10 mouse cellular contexts compared by ENCODE assay signal in genomic region chr16:33999388-33999787, GRCm38 (mm10). TPM values are rescaled to one million over a fixed set of nuclear protein-coding genes. Genes with fewer than 3 reads are reported as not detected.
A peak's percentile ranks its signal among the peaks of the same experiment; 100 is the strongest.
DNase-seq lines count a peak whose midpoint lies in the region; ATAC-seq lines count a peak whose summit lies in the region.
"Had no signal": no experiment of that assay in that cellular context is flagged by ENCODE, and none has a peak within 500 bp of the region (broad histone marks: within the 10 kb centered on the region; RNA-seq: fewer than 3 reads in every experiment).

No protein-coding gene starts in this region.

- H3K27me3 ChIP-seq in hindbrain, embryonic 10.5 days (ENCODE audit: insufficient read depth, poor library complexity, severe bottlenecking): no peaks in the 10 kb centered on the region
- H3K27me3 ChIP-seq in hindbrain, embryonic 12.5 days: no peaks in the 10 kb centered on the region
- H3K27me3 ChIP-seq: embryonic facial prominence, embryonic 13.5 days had no signal

- H3K9me3 ChIP-seq in hindbrain, embryonic 10.5 days: no peaks in the 10 kb centered on the region
- H3K9me3 ChIP-seq in hindbrain, embryonic 12.5 days (replicated peaks): no peaks in the 10 kb centered on the region
- H3K9me3 ChIP-seq: embryonic facial prominence, embryonic 13.5 days; limb, embryonic 12.5 days had no signal

- no peaks in the 10 kb centered on the region; the same call in 1 of the 2 replicates for H3K4me1 ChIP-seq in hindbrain, embryonic 10.5 days (replicated peaks)
- H3K4me1 ChIP-seq in hindbrain, embryonic 12.5 days: peaks cover 10% of the 10 kb centered on the region

- H3K4me2 ChIP-seq in hindbrain, embryonic 12.5 days (replicated peaks): no peak overlapping the region
- H3K4me2 ChIP-seq: embryonic facial prominence, embryonic 13.5 days; limb, embryonic 12.5 days had no signal

- H3K36me3 ChIP-seq in hindbrain, embryonic 10.5 days: no peaks in the 10 kb centered on the region
- no peaks in the 10 kb centered on the region for H3K36me3 ChIP-seq in hindbrain, embryonic 12.5 days
- H3K36me3 ChIP-seq: embryonic facial prominence, embryonic 13.5 days; limb, embryonic 12.5 days had no signal

- peak; percentile 26 for DNase-seq in hindbrain, embryonic 10.5 days (ENCODE audit: low spot score)
- DNase-seq in A20 (ENCODE audit: low read depth, low spot score) (peak; percentile 41), R1 (ENCODE audit: low read depth, low spot score) (peak; percentile 71)
- DNase-seq in embryo, embryonic 11 days: peak; percentile 63
- peak; percentile 60 to 78 for DNase-seq in kidney, postnatal 25 days
- DNase-seq in naive thymus-derived CD4-positive, alpha-beta T cell, adult 2 months (ENCODE audit: low read depth): peak; percentile 43

- 37% methylated on average over 3 of the region's 3 CpGs for WGBS in hindbrain, embryonic 10.5 days
- 33% methylated on average over 3 of the region's 3 CpGs for WGBS in hindbrain, embryonic 12.5 days

- no peak overlapping the region for H3K27ac ChIP-seq in hindbrain, embryonic 10.5 days
- no peak overlapping the region for H3K27ac ChIP-seq in hindbrain, embryonic 12.5 days
- H3K27ac ChIP-seq: embryonic facial prominence, embryonic 13.5 days; limb, embryonic 12.5 days had no signal

- H3K9ac ChIP-seq in hindbrain, embryonic 12.5 days: no peak overlapping the region
- H3K9ac ChIP-seq: embryonic facial prominence, embryonic 13.5 days; limb, embryonic 12.5 days had no signal

- no peak for ATAC-seq in hindbrain, embryonic 12.5 days (ENCODE audit: low FRiP score)
- no peak for ATAC-seq in monocyte, adult 5-6 weeks (replicated peaks; ENCODE audit: insufficient number of reproducible peaks, low FRiP score, low TSS enrichment, poor library complexity, severe bottlenecking)

- no peak overlapping the region for H3K4me3 ChIP-seq in hindbrain, embryonic 10.5 days
- no peak overlapping the region for H3K4me3 ChIP-seq in hindbrain, embryonic 12.5 days
- H3K4me3 ChIP-seq: embryonic facial prominence, embryonic 13.5 days; limb, embryonic 12.5 days had no signal

RNA-seq across cellular contexts. Expression of gene Umps, which starts 32.5 kb away (rescaled TPM):
- 63.8 and 87.1 TPM in 2 replicates for polyA plus RNA-seq in hindbrain, embryonic 10.5 days (2016; fragmentation: Nextera tagmentation; extraction: Ambion mirVana)
- polyA plus RNA-seq in hindbrain, embryonic 12.5 days (2016; fragmentation: Nextera tagmentation; extraction: Ambion mirVana): 38.2 and 39.4 TPM in 2 replicates
- total RNA-seq in monocyte, adult 5-6 weeks (2017): 19.4 to 23.2 TPM (median 22.4 TPM) in 3 replicates
